Mouse (Mus musculus): ENCODE measurements around the gene Il22.

- TF ChIP-seq CTCF (conservative IDR thresholded peaks at IDR 0.05; ENCODE audit: insufficient read depth, insufficient read length, low read depth, low read length) = no peak
- no peak for TF ChIP-seq POLR2A (IDR thresholded peaks at IDR 0.05; ENCODE audit: low read depth, low read length)
These were observed 32.3 kb upstream of the Il22 start for GRCm38 (mm10) chr10:118172416-118172815.
